Mouse (Mus musculus) retina, postnatal 7 days (tissue): ENCODE data around the gene Lsamp.

Experiments used
- DNase-seq: peaks from one replicate; pipeline ENCODE4 v3.0.0-alpha.2; 2012; ENCODE audit warnings: low read depth, low spot score

The Lsamp gene

DNA sequence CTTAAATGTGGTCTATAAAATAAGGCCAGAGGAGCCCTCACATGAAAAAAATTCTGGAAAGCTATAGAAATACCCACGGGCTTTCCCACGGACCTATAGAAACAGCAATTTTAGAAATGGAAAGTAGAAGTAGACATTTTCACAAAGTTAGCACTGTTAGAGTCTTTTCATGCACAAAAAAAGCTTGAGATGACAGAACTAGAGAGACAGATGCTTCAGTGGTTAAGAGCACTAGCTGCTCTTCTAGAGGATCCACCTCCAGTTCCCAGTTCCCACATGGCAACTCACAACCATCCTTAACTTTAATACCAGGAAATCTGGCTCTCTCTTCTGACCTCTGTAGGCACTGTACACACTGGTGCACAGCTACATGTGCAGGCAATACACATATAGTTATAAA, 2049.3 kb downstream of the Lsamp start:
- DNase-seq, result no peak

DNA sequence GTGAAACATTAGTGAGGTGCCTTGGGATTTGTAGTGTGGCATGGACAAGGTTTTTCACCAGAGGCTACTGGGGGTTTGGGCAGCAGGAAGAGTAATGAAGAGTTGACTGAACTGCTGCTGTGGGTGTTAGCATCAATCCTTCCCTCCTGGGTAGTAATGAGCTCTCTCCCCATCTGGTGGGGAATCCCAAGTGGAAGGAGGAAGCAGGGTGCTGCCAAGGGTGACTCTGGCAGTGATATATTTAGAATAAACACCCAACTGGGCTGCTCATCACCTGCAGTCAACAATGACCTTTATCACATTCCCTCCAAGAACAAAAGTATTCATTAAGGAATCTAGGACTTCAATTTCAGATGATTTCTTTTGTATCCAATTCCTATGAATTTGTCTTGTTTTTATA, 2064.0 kb downstream of the Lsamp start:
- DNase-seq, result no peak

DNA sequence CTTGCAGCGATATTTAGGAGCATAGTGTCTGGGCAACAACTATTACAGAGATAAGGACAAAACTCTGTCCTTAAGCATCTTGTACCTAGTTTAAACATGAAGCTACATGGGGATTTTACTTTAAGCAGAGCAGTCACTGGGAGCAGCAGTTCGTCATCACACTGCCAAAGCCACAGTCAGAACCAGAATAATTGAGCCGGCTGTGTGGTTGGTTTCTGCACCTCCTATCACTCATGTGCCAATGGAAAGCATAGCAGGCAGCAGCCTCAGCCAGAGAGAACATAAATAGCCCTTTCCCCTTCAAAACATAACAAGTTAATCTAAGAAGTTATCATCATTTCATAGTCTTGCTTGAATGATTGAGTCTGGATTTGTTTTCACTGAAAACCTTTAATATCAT, 2075.8 kb downstream of the Lsamp start:
- no peak for DNase-seq

DNA sequence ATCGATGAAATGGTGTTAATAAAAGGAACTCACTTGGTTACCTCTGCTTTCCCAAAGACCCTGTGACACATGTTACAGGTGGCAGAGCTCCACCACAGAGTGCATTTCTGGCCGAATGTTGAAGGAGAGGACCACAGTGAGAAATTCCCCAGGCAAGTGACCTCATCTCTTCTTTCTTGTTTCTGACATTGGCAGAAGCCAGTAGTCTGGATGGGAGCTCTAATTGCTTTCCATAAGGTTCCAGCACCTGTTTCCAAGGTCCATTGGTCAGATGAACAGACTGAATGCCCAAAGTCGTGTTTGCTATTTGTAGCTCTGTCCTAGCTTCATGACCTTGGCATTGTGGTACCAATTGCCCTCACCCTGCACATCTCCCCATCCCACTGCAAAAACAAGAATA, 2090.2 kb downstream of the Lsamp start:
- DNase-seq, result no peak

- DNase-seq, result no peak
Observed at GRCm38 (mm10) chr16:42079573-42079972, 2095.4 kb downstream of the Lsamp start.

GRCm38 (mm10) chr16:42081611-42082010, 2097.4 kb downstream of the Lsamp start:
- DNase-seq, result no peak

- no peak for DNase-seq
Observed at GRCm38 (mm10) chr16:42097510-42097909, 2113.3 kb downstream of the Lsamp start.

DNA sequence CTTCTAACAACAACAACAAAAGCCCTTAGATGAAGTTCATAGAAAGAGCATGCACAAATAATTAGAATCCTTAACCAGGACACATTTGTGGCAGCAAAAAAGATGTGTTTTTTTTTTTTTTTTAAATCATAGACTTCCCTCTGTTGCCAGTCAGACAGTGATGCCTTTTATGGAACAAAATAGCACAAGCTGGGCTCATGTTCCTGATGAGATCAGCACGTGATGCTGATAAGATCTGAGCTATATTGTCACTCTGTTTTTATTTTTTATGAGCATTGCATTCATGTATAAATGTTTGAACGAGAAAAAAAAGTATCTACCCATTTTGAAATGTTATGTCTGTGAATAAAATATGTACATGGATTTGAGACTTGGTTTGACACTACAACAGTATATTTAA, 2118.0 kb downstream of the Lsamp start:
- DNase-seq, result no peak

DNA sequence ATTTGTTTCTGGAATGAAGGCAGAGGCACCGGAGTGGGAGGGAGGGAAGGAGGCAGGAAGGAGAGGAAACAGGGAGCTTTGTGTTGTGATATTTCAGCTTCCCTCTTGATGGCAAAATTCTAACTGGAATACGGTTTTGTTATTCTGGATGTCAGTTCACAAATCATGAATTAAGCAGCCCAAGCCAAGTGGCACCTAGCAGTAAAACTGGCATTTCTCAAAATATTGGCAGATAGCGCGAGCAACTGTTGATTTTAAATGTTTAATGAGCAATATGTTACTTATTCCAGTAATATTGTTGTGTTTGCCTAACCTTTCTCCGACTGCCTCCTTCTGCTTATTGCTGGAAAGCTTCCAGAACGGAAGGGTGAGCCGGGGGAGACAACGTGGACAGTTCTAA, 2118.5 kb downstream of the Lsamp start:
- no peak for DNase-seq

DNA sequence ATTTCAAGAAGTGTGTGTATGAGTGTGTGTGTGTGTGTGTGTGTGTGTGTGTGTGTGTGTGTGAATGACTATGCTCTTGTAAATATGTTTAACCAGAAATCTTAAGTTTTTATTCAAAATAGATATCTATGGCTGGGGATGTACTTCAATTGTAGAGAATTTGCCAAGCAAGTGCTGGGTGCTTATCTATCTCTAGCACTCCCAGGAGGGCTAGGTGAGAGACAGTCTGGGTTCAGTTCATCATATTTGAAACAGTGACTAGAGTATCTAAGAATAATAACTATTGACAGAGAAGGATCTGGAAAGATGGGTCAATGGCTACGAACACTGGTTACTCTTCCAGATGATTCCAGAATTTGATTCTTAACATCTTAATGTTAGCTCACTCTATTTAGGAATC, 2128.1 kb downstream of the Lsamp start:
- no peak for DNase-seq

DNA sequence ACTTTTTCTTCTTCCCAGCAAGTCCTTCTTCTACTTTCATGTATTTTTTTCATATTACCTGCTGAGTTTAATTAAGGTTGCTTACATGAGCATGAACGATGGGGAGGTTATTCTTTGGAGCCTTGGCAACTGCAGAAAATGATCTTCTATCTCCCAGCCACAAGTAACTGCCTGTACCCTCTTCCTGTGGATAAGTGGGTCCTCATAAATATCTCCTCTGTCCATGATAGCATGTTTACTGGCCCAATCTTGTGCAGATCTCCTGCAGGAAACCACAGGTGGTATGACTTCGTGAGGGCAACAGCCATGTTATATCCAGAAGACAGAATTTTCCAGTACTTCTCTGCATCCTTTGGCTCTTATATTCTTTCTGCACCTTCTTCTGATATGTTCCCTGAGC, 2129.1 kb downstream of the Lsamp start:
- DNase-seq, result no peak

- DNase-seq, result no peak
Observed at GRCm38 (mm10) chr16:42121788-42122187, 2137.6 kb downstream of the Lsamp start.

DNA sequence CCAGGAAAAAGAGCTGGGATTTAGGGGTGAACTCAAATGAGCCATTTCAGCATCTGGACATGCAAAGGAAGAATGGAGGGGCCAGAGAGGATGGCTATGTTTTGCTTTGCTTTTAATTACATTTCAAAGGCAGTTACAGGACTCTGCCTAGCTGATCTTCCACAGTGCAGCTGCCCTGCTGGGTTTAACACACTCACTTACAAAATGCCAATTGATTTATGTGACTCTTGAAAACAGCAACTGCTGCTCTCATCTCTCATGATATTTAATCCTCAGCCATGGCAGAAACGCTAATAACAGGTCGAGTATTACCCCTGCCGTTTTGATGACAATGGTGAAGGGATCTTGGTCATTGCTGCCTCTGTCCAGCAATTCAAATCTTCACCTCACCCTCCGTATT, 2139.7 kb downstream of the Lsamp start:
- DNase-seq, result no peak

DNA sequence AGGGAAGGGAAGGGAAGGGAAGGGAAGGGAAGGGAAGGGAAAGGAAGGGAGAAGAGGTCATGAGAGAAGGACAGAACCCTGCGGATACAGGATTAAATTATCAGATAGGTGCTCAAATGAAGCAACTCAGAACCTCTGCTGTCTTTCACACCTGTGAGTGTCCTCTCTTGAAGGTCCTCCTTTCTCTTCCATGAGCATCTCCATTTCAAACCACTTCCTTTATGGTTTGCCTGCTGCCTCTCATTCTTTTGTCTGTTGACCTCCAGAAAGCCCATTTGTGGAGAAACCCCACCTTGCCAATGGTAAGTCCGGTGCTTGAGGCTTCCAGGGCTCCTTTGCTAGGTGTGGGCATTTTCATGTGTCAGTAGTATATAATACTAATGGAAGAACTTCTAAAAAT, 2141.9 kb downstream of the Lsamp start:
- DNase-seq, result no peak

GRCm38 (mm10) chr16:42147164-42147563, 2163.0 kb downstream of the Lsamp start:
- DNase-seq, result no peak

GRCm38 (mm10) chr16:42149216-42149942, 2165.2 kb downstream of the Lsamp start:
- no peak for DNase-seq

DNA sequence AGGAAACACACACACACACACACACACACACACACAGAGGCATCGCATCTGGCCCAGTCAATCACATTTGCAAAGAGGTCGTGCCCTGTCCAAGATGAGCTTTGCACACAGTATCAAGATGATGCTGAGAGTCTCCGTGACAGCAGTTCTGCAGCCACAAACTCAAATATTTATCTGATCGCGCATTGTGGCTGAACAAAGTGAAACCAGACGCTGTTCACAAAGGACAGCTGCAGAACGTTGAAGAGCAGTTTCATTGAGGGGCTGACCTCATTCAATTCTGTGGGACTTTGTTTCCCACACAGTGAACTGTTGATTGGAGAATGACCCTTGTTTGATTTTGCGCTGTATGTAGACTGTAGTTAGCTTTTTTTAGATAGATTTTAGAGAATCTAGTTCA, 2168.5 kb downstream of the Lsamp start:
- no peak for DNase-seq

- no peak for DNase-seq
Observed at GRCm38 (mm10) chr16:42157816-42158215, 2173.7 kb downstream of the Lsamp start.

DNA sequence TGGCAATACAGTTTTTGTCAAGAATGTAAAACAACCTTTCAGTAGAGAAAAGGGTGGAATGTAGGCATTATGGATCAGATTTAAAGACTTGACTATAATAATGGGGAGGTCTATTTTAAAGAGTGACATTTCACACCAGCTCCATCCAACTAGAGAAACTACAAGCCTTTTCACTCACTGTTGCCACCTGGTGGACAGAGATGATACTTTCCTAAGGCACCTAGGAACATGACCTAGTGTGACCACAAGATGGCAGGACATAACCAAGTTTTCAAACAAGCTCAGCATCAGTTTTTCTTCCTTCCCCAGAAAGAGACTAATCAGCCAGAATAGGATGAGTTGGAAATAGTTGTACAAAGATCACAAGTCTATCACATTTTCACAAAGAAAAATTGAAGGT, 2180.8 kb downstream of the Lsamp start:
- peak; percentile 80 for DNase-seq

DNA sequence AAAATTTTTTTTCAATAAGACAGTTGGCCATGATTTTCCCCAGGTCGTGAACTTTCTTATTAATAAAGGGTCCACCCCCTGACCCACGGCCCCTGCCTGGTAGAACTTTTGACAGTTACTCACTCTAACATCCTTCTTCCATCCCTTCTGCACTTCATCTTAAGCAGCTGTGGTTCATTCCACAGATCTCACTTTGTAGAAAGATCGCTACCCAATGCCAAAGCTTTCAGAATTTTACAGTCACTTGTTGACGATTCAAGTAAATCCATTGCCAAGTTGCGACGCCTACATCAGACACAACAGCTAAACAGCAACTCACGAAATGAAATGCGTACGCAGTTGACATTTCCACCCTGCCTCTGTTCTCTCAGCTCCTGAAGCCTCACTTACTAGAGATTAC, 2184.1 kb downstream of the Lsamp start:
- no peak for DNase-seq

GRCm38 (mm10) chr16:42169447-42170140, 2185.4 kb downstream of the Lsamp start:
- peak; percentile 65 for DNase-seq

- peak; percentile 51 for DNase-seq
Observed at GRCm38 (mm10) chr16:42172476-42172875, 2188.3 kb downstream of the Lsamp start.

- no peak for DNase-seq
Observed at GRCm38 (mm10) chr16:42178866-42179265, 2194.7 kb downstream of the Lsamp start.
